ENCODE assay signal across 20 mouse cellular contexts in genomic region chr4:94094379-94094778, GRCm38 (mm10).
DNase-seq lines count a peak whose midpoint lies in the region; ATAC-seq and TF ChIP-seq lines count a peak whose summit lies in the region.
"Had no signal": no experiment of that assay in that cellular context is flagged by ENCODE, and none has a peak within 500 bp of the region (broad histone marks: within the 10 kb centered on the region; RNA-seq: fewer than 3 reads in every experiment).

No protein-coding gene starts in this region.

- peak; percentile 68 for DNase-seq in limb, embryonic 14.5 days (ENCODE audit: low spot score)
- DNase-seq in limb, embryonic 10.5 days (ENCODE audit: low spot score): no peak
- DNase-seq in urinary bladder, postnatal 14 days (ENCODE audit: low spot score): peak; percentile 23
- no peak for DNase-seq in urinary bladder, postnatal 25 days (ENCODE audit: low spot score)
- DNase-seq in Muller cell, postnatal 12 days (ENCODE audit: inconsistent ontology term): peak; percentile 88
- DNase-seq in fibroblast of lung, adult 2 months (ENCODE audit: low read depth): peak; percentile 30
- no peak for DNase-seq in layer of hippocampus, postnatal 14 days (ENCODE audit: low spot score in 2 of 2)
- no peak for DNase-seq in gastrocnemius, postnatal 4 days (ENCODE audit: low spot score in 2 of 2)
- DNase-seq: adrenal gland, postnatal 25 days; B cell, adult 2 months; cerebellum, adult 18-20 months; cerebellum, adult 9-11 months; cerebellum, postnatal 36 days; forebrain, postnatal 0 days; gastrocnemius, postnatal 14 days had no signal

- no peaks in the 10 kb centered on the region for H3K9me3 ChIP-seq in limb, embryonic 14.5 days (ENCODE audit: control insufficient read depth, low read length)
- H3K9me3 ChIP-seq in limb, embryonic 10.5 days (replicated peaks): no peaks in the 10 kb centered on the region
- H3K9me3 ChIP-seq: embryonic facial prominence, embryonic 15.5 days; forebrain, embryonic 13.5 days; heart, embryonic 12.5 days; hindbrain, embryonic 15.5 days had no signal

- no peak for ATAC-seq in limb, embryonic 14.5 days (ENCODE audit: low FRiP score, low read depth)
- ATAC-seq: forebrain, embryonic 13.5 days; forebrain, postnatal 0 days; intestine, postnatal 0 days had no signal

- H3K4me3 ChIP-seq in limb, embryonic 14.5 days (replicated peaks; ENCODE audit: low read length): no peak overlapping the region
- H3K4me3 ChIP-seq in limb, embryonic 10.5 days: no peak overlapping the region
- H3K4me3 ChIP-seq: embryonic facial prominence, embryonic 15.5 days; forebrain, embryonic 13.5 days; heart, embryonic 12.5 days; hindbrain, embryonic 15.5 days had no signal

- H3K4me2 ChIP-seq in limb, embryonic 14.5 days (replicated peaks; ENCODE audit: low read depth, low read length, severe bottlenecking): no peak overlapping the region
- H3K4me2 ChIP-seq: embryonic facial prominence, embryonic 15.5 days; forebrain, embryonic 13.5 days; heart, embryonic 12.5 days; hindbrain, embryonic 15.5 days had no signal

- no peak overlapping the region for H3K27ac ChIP-seq in limb, embryonic 14.5 days (replicated peaks; ENCODE audit: low read depth, low read length)
- H3K27ac ChIP-seq in limb, embryonic 10.5 days: no peak overlapping the region
- H3K27ac ChIP-seq: embryonic facial prominence, embryonic 15.5 days; forebrain, embryonic 13.5 days; hindbrain, embryonic 15.5 days had no signal

- 45% methylated on average over 5 of the region's 5 CpGs for WGBS in limb, embryonic 14.5 days
- 85% methylated on average over 5 of the region's 5 CpGs for WGBS in limb, embryonic 10.5 days

- no peak overlapping the region for H3K9ac ChIP-seq in limb, embryonic 14.5 days (ENCODE audit: low read depth, low read length, severe bottlenecking)
- H3K9ac ChIP-seq: embryonic facial prominence, embryonic 15.5 days; forebrain, embryonic 13.5 days; forebrain, postnatal 0 days; heart, embryonic 12.5 days; hindbrain, embryonic 15.5 days had no signal

- no peaks in the 10 kb centered on the region for H3K36me3 ChIP-seq in limb, embryonic 14.5 days (ENCODE audit: control insufficient read depth, insufficient read depth, low read length)
- no peaks in the 10 kb centered on the region for H3K36me3 ChIP-seq in limb, embryonic 10.5 days
- H3K36me3 ChIP-seq: embryonic facial prominence, embryonic 15.5 days; heart, embryonic 12.5 days; hindbrain, embryonic 15.5 days had no signal

- TF ChIP-seq POLR2A in limb, embryonic 14.5 days (IDR thresholded peaks at IDR 0.05; ENCODE audit: borderline replicate concordance, extremely low read depth, insufficient read depth, insufficient read length): no peak

- no peaks in the 10 kb centered on the region for H3K27me3 ChIP-seq in limb, embryonic 14.5 days (ENCODE audit: control insufficient read depth, insufficient read depth, low read length)
- H3K27me3 ChIP-seq in limb, embryonic 10.5 days (ENCODE audit: low read depth, poor library complexity, severe bottlenecking): no peaks in the 10 kb centered on the region
- H3K27me3 ChIP-seq: embryonic facial prominence, embryonic 15.5 days; forebrain, embryonic 13.5 days; heart, embryonic 12.5 days; hindbrain, embryonic 15.5 days had no signal

- H3K4me1 ChIP-seq in limb, embryonic 14.5 days (ENCODE audit: control insufficient read depth, insufficient read depth, low read length): no peaks in the 10 kb centered on the region
- H3K4me1 ChIP-seq in limb, embryonic 10.5 days: no peaks in the 10 kb centered on the region
- H3K4me1 ChIP-seq: embryonic facial prominence, embryonic 15.5 days; forebrain, embryonic 13.5 days; heart, embryonic 12.5 days; hindbrain, embryonic 15.5 days had no signal

Comparison
In these comparisons a context has a peak if more than half of its experiments do, and no peak if none do; other contexts are left out.
1. DNase-seq: peak in limb, embryonic 14.5 days (single experiment), urinary bladder, postnatal 14 days (single experiment), Muller cell, postnatal 12 days (single experiment) and fibroblast of lung, adult 2 months (single experiment); none in limb, embryonic 10.5 days (single experiment), urinary bladder, postnatal 25 days (single experiment), layer of hippocampus, postnatal 14 days (0 of 2) and gastrocnemius, postnatal 4 days (0 of 2).